Mouse (Mus musculus) hindbrain, embryonic 13.5 days (tissue): ENCODE measurements around the gene Gm49776. TPM values are rescaled to one million over a fixed set of nuclear protein-coding genes. Genes with fewer than 3 reads are reported as not detected.

Source experiments
- microRNA counts: library from miRNA; unstranded; fragments of <30 nt; microRNA quantifications from one replicate; lab custom pipeline; 2016
- microRNA-seq: library from miRNA; unstranded; fragments of <30 nt; microRNA quantifications from one replicate; pipeline ENCODE4, GENCODE M21; 2016
- polyA plus RNA-seq: library from polyadenylated mRNA; unstranded; fragments of >200 nt; fragmentation: Nextera tagmentation; extraction: Ambion mirVana; gene quantifications from 2 replicates; pipeline ENCODE4 v1.2.1, GENCODE M21; 2015

The Gm49776 gene
- polyA plus RNA-seq, 1 experiment from 2014 or later, result 3.3 TPM

MicroRNAs within 50 kb of the gene (microRNA counts, 519-probe panel; counts per million panel counts)
- microRNA mmu-miR-1306 (lab: Ali Mortazavi, UCI), result 2,154 counts per million, percentile 14 among the panel's probes with 10 or more counts

Small RNA genes within 50 kb of the gene (microRNA-seq; reads per million reads assigned to microRNA genes)
- gene Gm24572 (1.9 reads per million), gene Mir1306 (156 reads per million, percentile 55 among the genes with 10 or more reads in this experiment)

Other genes with a start within 250 kb of the Gm49776 start
- gene Dgcr6, start 205.5 kb downstream of the Gm49776 start, polyA plus RNA-seq, result 167 and 179 TPM in 2 replicates
- 4.8 TPM in 2 replicates for gene Prodh, start 168.1 kb downstream of the Gm49776 start, polyA plus RNA-seq
- gene Rtn4r, start 130.7 kb downstream of the Gm49776 start, polyA plus RNA-seq, result 14.0 TPM in 2 replicates
- not detected in 2 replicates for gene Ccdc188, start 40.4 kb downstream of the Gm49776 start, polyA plus RNA-seq
- gene Zdhhc8, start 23.2 kb downstream of the Gm49776 start, polyA plus RNA-seq, result 11.9 and 12.2 TPM in 2 replicates
- gene Trmt2a, start 9.6 kb downstream of the Gm49776 start, polyA plus RNA-seq, result 95.8 and 98.7 TPM in 2 replicates
- gene Ranbp1, start 9.6 kb downstream of the Gm49776 start, polyA plus RNA-seq, result 444 and 462 TPM in 2 replicates
- 34.8 and 37.4 TPM in 2 replicates for gene Dgcr8, start 30.9 kb upstream of the Gm49776 start, polyA plus RNA-seq
- gene Tango2, start 89.8 kb upstream of the Gm49776 start, polyA plus RNA-seq, result 76.0 and 79.8 TPM in 2 replicates
- 81.1 and 88.9 TPM in 2 replicates for gene Arvcf, start 89.9 kb upstream of the Gm49776 start, polyA plus RNA-seq
- 26.1 and 27.0 TPM in 2 replicates for gene Txnrd2, start 168.1 kb upstream of the Gm49776 start, polyA plus RNA-seq
- gene Comt, start 168.5 kb upstream of the Gm49776 start, polyA plus RNA-seq, result 85.9 and 88.5 TPM in 2 replicates
- gene Gnb1l, start 240.4 kb upstream of the Gm49776 start, polyA plus RNA-seq, result 13.7 and 15.8 TPM in 2 replicates
- 4.8 and 4.9 TPM in 2 replicates for gene Rtl10, start 240.6 kb upstream of the Gm49776 start, polyA plus RNA-seq